Mouse (Mus musculus) spleen, adult 12 weeks (tissue): ENCODE measurements around the gene Slc26a3.

Source experiments
- DNase-seq: peaks from one replicate; pipeline ENCODE4 v3.0.0; 2022; ENCODE audit warnings: low spot score

Slc26a3 gene

DNA sequence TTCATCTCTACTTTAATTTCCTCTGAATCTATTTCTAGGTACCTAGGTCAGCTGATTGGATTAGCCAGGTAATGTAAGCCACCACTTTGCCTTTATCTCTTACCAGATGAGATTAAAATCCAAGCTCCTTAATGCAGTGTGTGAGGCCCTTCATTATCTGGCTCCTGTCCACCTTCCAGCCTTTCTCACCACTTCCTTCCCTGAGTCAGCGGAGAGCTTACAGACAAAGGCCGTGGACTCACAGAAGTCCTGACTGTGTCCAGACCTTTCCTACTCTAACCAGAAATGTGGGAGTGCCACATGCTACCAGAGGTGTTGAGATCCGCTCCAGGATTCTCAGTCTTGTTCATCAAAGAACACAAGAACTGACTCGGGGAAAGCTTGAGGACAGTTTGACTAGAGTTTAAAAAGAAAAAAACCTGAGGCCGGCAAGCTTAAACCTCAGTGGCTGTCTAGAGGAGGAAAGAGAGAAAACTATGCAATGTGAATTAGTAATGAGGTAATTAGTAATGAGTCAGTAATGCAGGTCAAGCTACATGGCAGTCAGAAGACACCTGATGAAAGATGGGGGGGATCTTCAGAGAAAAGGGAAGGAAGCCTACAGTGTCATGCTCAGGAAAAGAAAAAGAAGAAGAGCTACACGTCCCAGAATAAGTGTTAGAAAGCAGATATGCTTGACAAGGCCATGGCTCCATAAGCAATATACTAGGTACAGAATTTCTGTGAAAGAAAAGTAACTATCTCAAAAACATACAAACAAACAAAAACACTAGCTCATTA lies 123.2 kb downstream of the Slc26a3 start:
- no peak for DNase-seq

DNA sequence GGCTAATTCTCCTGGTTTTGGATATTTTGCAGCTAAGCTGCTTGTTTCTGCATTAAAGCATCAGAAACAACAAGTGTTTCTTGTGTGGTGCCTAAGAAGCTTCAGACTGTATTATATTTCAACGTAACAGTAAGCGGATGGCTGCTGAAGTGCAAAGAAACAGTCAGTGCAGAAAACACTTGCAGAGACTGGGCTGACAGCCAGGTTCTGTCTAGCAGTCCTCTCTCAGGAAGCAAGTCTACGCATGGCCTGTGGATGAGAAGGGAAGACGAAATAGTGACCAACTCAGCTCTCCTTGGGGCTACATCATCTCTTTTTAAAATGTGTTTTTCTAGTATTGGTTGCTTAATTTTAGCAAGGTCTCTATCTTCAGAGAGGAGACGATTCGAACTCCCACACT lies 129.4 kb downstream of the Slc26a3 start:
- no peak for DNase-seq

DNA sequence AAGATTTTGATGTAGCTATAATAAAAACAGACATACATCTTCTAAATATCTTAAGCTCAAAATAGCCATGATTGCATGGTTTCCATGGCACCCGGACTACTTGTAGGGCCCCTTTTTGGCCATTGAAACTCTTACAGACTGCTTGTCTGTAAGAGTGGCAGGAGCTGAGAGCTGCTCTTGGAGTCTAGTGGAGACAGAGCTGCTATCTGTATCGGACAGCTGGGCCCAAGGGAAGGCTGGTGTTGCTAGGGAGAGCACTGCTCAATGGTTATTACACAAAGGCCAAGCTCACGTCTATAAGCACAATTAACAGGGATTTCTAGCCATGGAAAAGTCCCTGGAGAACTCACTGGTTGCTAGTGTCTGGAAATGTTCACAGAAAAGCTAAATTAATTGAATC lies 130.7 kb downstream of the Slc26a3 start:
- no peak for DNase-seq
